Mouse (Mus musculus): Measurements from ENCODE around the gene Cilp2.

- no peak for TF ChIP-seq CTCF (conservative IDR thresholded peaks at IDR 0.05; ENCODE audit: insufficient read depth, insufficient read length, low read depth, low read length)
- TF ChIP-seq POLR2A (IDR thresholded peaks at IDR 0.05; ENCODE audit: low read depth, low read length) = no peak
These were observed 12.8 kb downstream of the Cilp2 start for GRCm38 (mm10) chr8:69874654-69875053.
